Mouse (Mus musculus) neural tube, embryonic 10.5 days (tissue): ENCODE measurements at regions not wholly inside any gene's neighbourhood (a gene's known extent, or its start where the extent isn't known, plus 50 kb on each side); places are given as distances from the start of the nearest gene placed in this dataset.

Experiments
- DNase-seq: peaks from one replicate; pipeline ENCODE4 v3.0.0-alpha.2; 2017; ENCODE audit warnings: low spot score; ENCODE audit errors: extremely low spot score

- DNase-seq = no peak
Measured at GRCm38 (mm10) chr2:143305747-143306570, 227.7 kb downstream of the Otor start.

- DNase-seq = no peak
Measured at GRCm38 (mm10) chr2:143306571-143306925, 228.3 kb downstream of the Otor start.

GRCm38 (mm10) chr2:143325486-143325885 is 220.5 kb upstream of the Pcsk2 start:
- no peak for DNase-seq

GRCm38 (mm10) chr2:143332071-143332470 is 213.9 kb upstream of the Pcsk2 start:
- DNase-seq = no peak

- no peak for DNase-seq
Measured at GRCm38 (mm10) chr2:143340364-143340763, 205.6 kb upstream of the Pcsk2 start.

- DNase-seq = no peak
Measured at GRCm38 (mm10) chr2:143364193-143364592, 181.8 kb upstream of the Pcsk2 start.

GRCm38 (mm10) chr2:143365976-143366375 is 180.0 kb upstream of the Pcsk2 start:
- no peak for DNase-seq
